ENCODE assay signal across 16 mouse cellular contexts in the genomic region with DNA sequence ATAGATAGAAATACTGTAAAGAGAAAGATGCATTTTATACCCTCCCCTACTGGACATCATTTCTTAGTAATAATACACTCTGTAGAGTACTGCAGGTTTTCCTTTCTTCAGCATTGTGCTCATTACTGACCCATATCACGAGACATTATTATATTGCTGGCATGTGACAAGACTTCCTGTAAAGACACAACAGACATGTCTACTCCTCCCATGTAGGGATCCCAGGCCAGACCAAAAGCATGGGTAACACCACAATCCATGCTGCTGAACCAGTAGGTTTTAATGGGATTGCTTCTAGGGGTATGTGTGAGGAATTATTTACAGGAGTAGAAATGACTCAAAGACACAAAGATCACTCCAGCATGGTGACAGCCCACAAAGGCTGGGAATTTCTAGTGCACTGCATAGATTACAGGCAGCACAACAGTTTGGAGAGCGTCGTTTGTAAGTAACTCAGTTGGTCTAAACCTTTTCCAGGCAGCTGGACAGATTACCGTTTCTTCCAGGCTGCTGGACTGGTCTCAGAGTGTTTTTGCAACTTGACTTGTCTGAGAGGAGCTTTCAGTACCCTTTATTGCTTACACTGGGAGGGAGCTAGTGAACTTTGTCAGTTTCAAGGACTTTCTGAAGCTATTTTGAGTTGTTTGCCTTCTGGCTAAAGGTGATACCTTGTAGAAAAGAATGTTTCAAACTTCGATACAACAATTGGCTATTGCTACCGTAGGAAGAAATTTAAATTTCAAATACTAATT.
"Had no signal": no experiment of that assay in that cellular context is flagged by ENCODE, and none has a peak within 500 bp of the region (broad histone marks: within the 10 kb centered on the region; RNA-seq: fewer than 3 reads in every experiment).

No protein-coding gene starts in this region.

- H3K4me2 ChIP-seq: kidney, embryonic 15.5 days; limb, embryonic 12.5 days; limb, embryonic 15.5 days; liver, embryonic 11.5 days; lung, embryonic 15.5 days; midbrain, embryonic 13.5 days had no signal

- H3K27ac ChIP-seq: kidney, embryonic 15.5 days; limb, embryonic 12.5 days; limb, embryonic 15.5 days; liver, embryonic 14.5 days; lung, embryonic 15.5 days; macrophage; midbrain, embryonic 10.5 days; midbrain, embryonic 13.5 days had no signal

- DNase-seq: kidney, postnatal 10 days; kidney, postnatal 36 days; layer of hippocampus, postnatal 36 days; liver, postnatal 0 days; thymus, adult 18-20 months; thymus, postnatal 36 days had no signal

- H3K9me3 ChIP-seq: kidney, embryonic 15.5 days; limb, embryonic 12.5 days; limb, embryonic 15.5 days; lung, embryonic 15.5 days; midbrain, embryonic 10.5 days; midbrain, embryonic 13.5 days had no signal

- ATAC-seq: liver, postnatal 0 days; midbrain, embryonic 13.5 days had no signal

- H3K4me1 ChIP-seq: kidney, embryonic 15.5 days; limb, embryonic 12.5 days; limb, embryonic 15.5 days; lung, embryonic 15.5 days; midbrain, embryonic 10.5 days; midbrain, embryonic 13.5 days had no signal

- H3K4me3 ChIP-seq: kidney, embryonic 15.5 days; left cerebral cortex, adult 2 months; limb, embryonic 12.5 days; limb, embryonic 15.5 days; lung, embryonic 15.5 days; midbrain, embryonic 10.5 days; midbrain, embryonic 13.5 days had no signal

- H3K9ac ChIP-seq: kidney, embryonic 15.5 days; limb, embryonic 12.5 days; limb, embryonic 15.5 days; liver, embryonic 14.5 days; liver, postnatal 0 days; lung, embryonic 15.5 days; midbrain, embryonic 13.5 days had no signal

- H3K36me3 ChIP-seq: kidney, embryonic 15.5 days; limb, embryonic 12.5 days; limb, embryonic 15.5 days; lung, embryonic 15.5 days; midbrain, embryonic 10.5 days; midbrain, embryonic 13.5 days had no signal

- H3K27me3 ChIP-seq: kidney, embryonic 15.5 days; limb, embryonic 12.5 days; limb, embryonic 15.5 days; lung, embryonic 15.5 days; midbrain, embryonic 13.5 days had no signal
